ENCODE assay signal across 9 mouse cellular contexts in genomic region chr11:104230066-104230778, GRCm38 (mm10). TPM values are rescaled to one million over a fixed set of nuclear protein-coding genes. Genes with fewer than 3 reads are reported as not detected.
DNase-seq lines count a peak whose midpoint lies in the region; ATAC-seq and TF ChIP-seq lines count a peak whose summit lies in the region.
"Had no signal": no experiment of that assay in that cellular context is flagged by ENCODE, and none has a peak within 500 bp of the region (broad histone marks: within the 10 kb centered on the region; RNA-seq: fewer than 3 reads in every experiment).

No protein-coding gene starts in this region.

- TF ChIP-seq EP300 in heart, postnatal 0 days (IDR thresholded peaks at IDR 0.05; ENCODE audit: low read depth) = no peak

- H3K4me3 ChIP-seq in heart, postnatal 0 days (ENCODE audit: low read depth, low read length) = peak overlapping the region; percentile 65
- H3K4me3 ChIP-seq in limb, embryonic 11.5 days (ENCODE audit: low read depth, low read length) = no peak overlapping the region

- H3K36me3 ChIP-seq in heart, postnatal 0 days (replicated peaks; ENCODE audit: control insufficient read depth, insufficient read depth, low read length) = no peaks in the 10 kb centered on the region
- H3K36me3 ChIP-seq in limb, embryonic 11.5 days (ENCODE audit: control insufficient read depth, insufficient read depth, low read length) = no peaks in the 10 kb centered on the region

- TF ChIP-seq CTCF in heart, postnatal 0 days (IDR thresholded peaks at IDR 0.05; ENCODE audit: low read depth) = no peak

- H3K27ac ChIP-seq in heart, postnatal 0 days (ENCODE audit: low read depth) = no peak overlapping the region
- H3K27ac ChIP-seq in limb, embryonic 11.5 days (replicated peaks; ENCODE audit: low read depth, low read length) = no peak overlapping the region

- H3K9me3 ChIP-seq in heart, postnatal 0 days (replicated peaks; ENCODE audit: control insufficient read depth, low read length) = no peaks in the 10 kb centered on the region
- H3K9me3 ChIP-seq in limb, embryonic 11.5 days (ENCODE audit: control insufficient read depth, low read length) = no peaks in the 10 kb centered on the region

- DNase-seq in adrenal gland, adult 2 months = peak; percentile 28
- DNase-seq in adrenal gland, postnatal 10 days = no peak
- DNase-seq in R1 (ENCODE audit: low read depth, low spot score) = peak; percentile 39
- DNase-seq in heart, postnatal 0 days (ENCODE audit: low spot score) = no peak
- peak; percentile 39 for DNase-seq in limb, embryonic 11.5 days (ENCODE audit: low spot score)
- peak; percentile 40 for DNase-seq in retina, postnatal 1 day
- DNase-seq in right cerebral cortex, adult 18-20 months = no peak
- no peak for DNase-seq in adrenal gland, adult 18-20 months (ENCODE audit: low spot score in 2 of 2)

- peaks cover 11% of the 10 kb centered on the region for H3K4me1 ChIP-seq in heart, postnatal 0 days (ENCODE audit: control insufficient read depth, insufficient read depth)
- peaks cover 8% of the 10 kb centered on the region for H3K4me1 ChIP-seq in limb, embryonic 11.5 days (ENCODE audit: control insufficient read depth, insufficient read depth, low read length)

- H3K27me3 ChIP-seq in heart, postnatal 0 days (ENCODE audit: control insufficient read depth, insufficient read depth, low read length) = peaks cover 39% of the 10 kb centered on the region
- peaks cover 37% of the 10 kb centered on the region for H3K27me3 ChIP-seq in limb, embryonic 11.5 days (ENCODE audit: control insufficient read depth, insufficient read depth, low read length)

- H3K4me2 ChIP-seq in heart, postnatal 0 days (ENCODE audit: low read depth, low read length) = peak overlapping the region; percentile 87
- peak overlapping the region; percentile 78 for H3K4me2 ChIP-seq in limb, embryonic 11.5 days (ENCODE audit: low read depth, severe bottlenecking)

- WGBS in heart, postnatal 0 days = 11% methylated on average over 9 of the region's 9 CpGs
- WGBS in limb, embryonic 11.5 days = 12% methylated on average over 9 of the region's 9 CpGs

- ATAC-seq in heart, postnatal 0 days (ENCODE audit: insufficient read depth, low read depth) = no peak
- no peak for ATAC-seq in limb, embryonic 11.5 days (ENCODE audit: insufficient number of reproducible peaks, low FRiP score, low TSS enrichment, low read depth)

- H3K9ac ChIP-seq in heart, postnatal 0 days (replicated peaks; ENCODE audit: low read depth, low read length) = peak overlapping the region; percentile 56
- no peak overlapping the region for H3K9ac ChIP-seq in limb, embryonic 11.5 days (ENCODE audit: low read length)

RNA-seq across cellular contexts. Expression of gene Mapt, which starts 1.0 kb away (rescaled TPM):
- 100 to 1,000 TPM in 1 of 2 experiments, 10 to 100 TPM in 1; 95.3 to 270 TPM for total RNA-seq in adrenal gland, adult 2 months (2021)
- polyA plus RNA-seq in adrenal gland, adult 2 months (2012; rRNA removed) = 38.0 and 59.1 TPM in 2 replicates
- total RNA-seq in adrenal gland, postnatal 10 days (2021) = 10 to 100 TPM; 50.9 to 69.5 TPM
- 0.23 and 0.31 TPM in 2 replicates for total RNA-seq in heart, postnatal 0 days (2014; rRNA removed; ENCODE audit: low replicate concordance)
- polyA plus RNA-seq in heart, postnatal 0 days (2015; fragmentation: Nextera tagmentation; extraction: Ambion mirVana) = 0.34 and 0.63 TPM in 2 replicates
- 1.1 and 1.2 TPM in 2 replicates for polyA plus RNA-seq in limb, embryonic 11.5 days (2014; fragmentation: Nextera tagmentation; extraction: Ambion mirVana)
- total RNA-seq in adrenal gland, adult 18-20 months (2021) = 100 to 1,000 TPM; 128 to 208 TPM
- total RNA-seq: hematopoietic stem cell, adult 5-6 weeks had no signal

RNA-seq across cellular contexts. Expression of gene Sppl2c, which starts 44.1 kb away (rescaled TPM):
- total RNA-seq in adrenal gland, adult 2 months (2021) = not detected
- not detected in 2 replicates for polyA plus RNA-seq in adrenal gland, adult 2 months (2012; rRNA removed)
- not detected for total RNA-seq in adrenal gland, postnatal 10 days (2021)
- total RNA-seq in heart, postnatal 0 days (2014; rRNA removed; ENCODE audit: low replicate concordance) = not detected in 2 replicates
- polyA plus RNA-seq in heart, postnatal 0 days (2015; fragmentation: Nextera tagmentation; extraction: Ambion mirVana) = not detected in 2 replicates
- not detected in 2 replicates for polyA plus RNA-seq in limb, embryonic 11.5 days (2014; fragmentation: Nextera tagmentation; extraction: Ambion mirVana)
- not detected for total RNA-seq in adrenal gland, adult 18-20 months (2021)
- total RNA-seq: hematopoietic stem cell, adult 5-6 weeks had no signal

Comparison
In these comparisons a context has a peak if more than half of its experiments do, and no peak if none do; other contexts are left out.
1. DNase-seq: peak in adrenal gland, adult 2 months (single experiment), R1 (single experiment), limb, embryonic 11.5 days (single experiment) and retina, postnatal 1 day (single experiment); none in adrenal gland, postnatal 10 days (single experiment), heart, postnatal 0 days (single experiment), right cerebral cortex, adult 18-20 months (single experiment) and adrenal gland, adult 18-20 months (0 of 2).
2. RNA of gene Mapt, which starts 1.0 kb away (total RNA-seq): 95.3 to 270 TPM in adrenal gland, adult 2 months, 128 to 208 TPM in adrenal gland, adult 18-20 months and 50.9 to 69.5 TPM in adrenal gland, postnatal 10 days; 0.23 to 0.31 TPM in heart, postnatal 0 days; every median in the first group is over 10 times any median in the second.